Mouse (Mus musculus): ENCODE measurements around the gene Vti1a. TPM values are rescaled to one million over a fixed set of nuclear protein-coding genes. Genes with fewer than 3 reads are reported as not detected.

Vti1a gene
- polyA plus RNA-seq, 1 experiment from 2014 or later = 33.7 TPM

Other genes with a start within 250 kb of the Vti1a start
- 18.1 and 18.9 TPM in 2 replicates for gene Gpam, start 189.1 kb upstream of the Vti1a start, polyA plus RNA-seq (2015; fragmentation: Nextera tagmentation; extraction: Ambion mirVana)
- gene Tectb, start 135.6 kb upstream of the Vti1a start, polyA plus RNA-seq (2015; fragmentation: Nextera tagmentation; extraction: Ambion mirVana) = not detected in 2 replicates
- 0.06 and 0.12 TPM in 2 replicates for gene Gucy2g, start 75.1 kb upstream of the Vti1a start, polyA plus RNA-seq (2015; fragmentation: Nextera tagmentation; extraction: Ambion mirVana)
- gene Acsl5, start 64.4 kb upstream of the Vti1a start, polyA plus RNA-seq (2015; fragmentation: Nextera tagmentation; extraction: Ambion mirVana) = 21.8 and 39.3 TPM in 2 replicates
- 67.0 and 74.6 TPM in 2 replicates for gene Zdhhc6, start 263 bp upstream of the Vti1a start, polyA plus RNA-seq (2015; fragmentation: Nextera tagmentation; extraction: Ambion mirVana)

All from neural tube, embryonic 15.5 days (tissue).